Mouse (Mus musculus) left cerebral cortex, postnatal 14 days (tissue): Measurements from ENCODE around the gene H13. TPM values are rescaled to one million over a fixed set of nuclear protein-coding genes. Genes with fewer than 3 reads are reported as not detected.
A peak's percentile ranks its signal among the peaks of the same experiment; 100 is the strongest.

Experiments used
- DNase-seq, 2 experiments: peaks; one replicate each; pipeline ENCODE4 v3.0.0; 2021 to 2022; ENCODE audit warnings: low spot score in 2 of 2, mixed read lengths in 1 of 2
- intact Hi-C: fragments of 180-260 bp; cut with DNase I; formaldehyde crosslinking; loops from one replicate; pipeline ENCODE4 v1.15.1; 2025
- total RNA-seq, 2 experiments: library from RNA; stranded (reverse); gene quantifications; 2 replicates each; pipeline ENCODE4 v1.2.3; 2021

H13 gene
- total RNA-seq, 2 experiments from 2014 or later, result 90.8 to 90.9 TPM

DNA sequence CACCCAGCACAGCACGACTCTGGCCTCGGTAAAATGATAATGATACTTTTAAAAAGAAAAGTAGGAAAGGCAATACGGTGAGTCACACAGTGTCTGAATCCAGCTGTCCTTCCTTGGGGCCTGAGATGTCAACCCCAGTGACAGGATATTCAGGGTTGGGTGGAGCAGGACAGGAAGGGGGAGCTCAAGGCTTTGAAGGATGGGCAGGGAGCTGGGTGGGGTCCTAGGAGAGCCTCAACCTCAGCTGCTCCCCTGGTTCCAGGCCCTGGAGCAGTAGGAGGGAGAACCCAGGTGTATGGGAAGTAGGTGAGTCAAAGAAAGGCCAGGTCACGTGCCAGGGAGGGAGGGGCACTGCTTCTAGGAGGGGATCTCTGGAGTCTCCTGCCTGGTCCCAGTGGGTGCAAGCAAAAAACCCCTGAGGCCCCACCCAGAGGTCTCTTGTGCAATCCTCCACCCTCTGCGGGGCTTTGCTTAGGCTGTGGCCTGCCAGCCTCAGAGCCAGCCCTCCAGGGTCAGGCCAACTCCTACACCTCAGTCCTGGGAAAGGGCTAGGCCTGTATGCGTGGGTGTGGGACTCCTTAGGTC lies 57.6 kb downstream of the H13 start:
- intact Hi-C loops, result no loop called here
- no peak for DNase-seq

DNA sequence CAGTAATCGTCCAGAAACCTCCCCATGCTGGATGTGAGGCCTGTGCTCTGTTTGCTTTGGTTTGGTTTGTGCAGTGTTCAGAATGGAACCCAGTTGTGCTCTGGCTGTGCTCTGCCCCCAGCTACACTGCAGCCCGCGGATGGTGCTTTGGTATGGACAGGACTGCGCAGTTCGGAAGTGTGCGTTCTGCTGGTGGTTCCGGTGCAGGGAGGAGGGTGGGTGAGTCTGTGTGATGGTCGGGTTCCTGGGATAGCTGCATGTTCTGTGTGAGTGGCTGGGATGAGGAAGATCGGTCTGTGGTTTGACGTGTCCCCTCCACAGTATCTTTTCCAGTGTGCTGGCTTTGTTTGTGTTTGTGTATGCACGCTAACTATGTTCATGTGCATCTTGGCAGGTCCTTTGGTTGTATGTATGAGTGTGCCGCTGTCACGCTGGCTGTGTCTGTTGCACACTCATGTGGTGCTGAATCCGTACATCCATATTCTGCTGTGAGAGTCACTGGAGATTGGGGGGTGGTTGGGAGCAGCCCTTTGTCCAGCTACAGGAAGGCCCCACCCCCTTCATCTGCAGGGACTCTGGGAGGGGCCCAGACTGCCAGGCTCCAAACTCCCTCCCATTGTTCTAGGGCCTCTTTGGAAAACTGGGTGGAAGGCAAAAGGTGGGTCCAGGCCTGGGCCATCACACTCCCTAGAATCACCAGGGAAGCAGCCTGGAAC lies 58.7 kb downstream of the H13 start:
- intact Hi-C loops, result no loop called here
- DNase-seq, result no peak

GRCm38 (mm10) chr2:152728594-152728993 lies 59.3 kb downstream of the H13 start:
- intact Hi-C loops, result no loop called here
- DNase-seq, result no peak

DNA sequence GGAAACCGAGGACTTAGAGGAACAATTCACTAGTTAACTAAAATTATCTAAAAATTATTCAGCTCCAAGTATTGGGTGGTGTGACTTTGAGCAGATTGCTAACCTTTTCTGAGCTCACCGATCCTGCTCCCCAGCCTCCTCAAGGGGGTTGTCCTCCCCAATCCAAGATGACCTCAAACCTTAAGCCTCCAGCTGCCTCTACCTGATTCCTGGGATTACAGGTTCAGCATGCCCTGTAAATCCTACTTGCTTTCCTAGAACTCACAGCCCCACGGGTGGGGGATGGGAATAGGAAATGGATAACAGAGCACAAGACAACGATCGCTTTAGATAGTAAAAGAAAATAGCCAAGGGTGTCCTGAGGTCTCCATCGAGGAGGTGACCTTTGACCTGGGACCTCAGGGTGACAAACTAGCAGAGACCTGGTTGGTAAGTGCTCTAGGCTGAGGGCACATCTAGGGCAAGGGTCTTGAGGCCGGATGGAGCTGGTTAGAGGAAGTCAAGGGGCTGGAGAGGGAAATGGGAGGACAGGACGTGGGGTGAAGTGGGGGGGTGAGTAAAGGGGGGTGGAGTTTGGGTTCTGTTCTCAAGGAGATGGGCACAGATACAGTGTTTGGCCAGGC lies 59.9 kb downstream of the H13 start:
- intact Hi-C loops, result no loop called here
- no peak for DNase-seq

- no peak for DNase-seq
- intact Hi-C loops, result no loop called here
Measured at GRCm38 (mm10) chr2:152729636-152730020, 60.4 kb downstream of the H13 start.

DNA sequence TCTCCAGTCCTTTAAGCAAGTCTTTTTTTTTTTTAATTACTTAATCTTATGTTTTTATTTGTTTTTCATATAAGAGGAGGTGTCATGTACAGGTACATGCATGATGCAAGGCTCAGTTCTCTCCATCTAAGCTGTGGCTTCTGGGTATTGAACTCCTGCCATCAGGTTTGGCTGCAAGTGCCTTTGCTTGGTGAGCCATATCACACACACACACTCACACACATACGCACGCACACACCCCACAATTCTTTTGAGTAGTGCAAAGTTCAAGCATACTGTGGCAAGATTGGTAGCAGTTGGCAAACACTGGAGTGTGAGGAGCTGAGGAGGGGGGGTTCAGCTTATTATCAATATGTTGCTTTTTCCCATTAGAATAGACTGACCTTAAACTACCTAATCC lies 63.9 kb downstream of the H13 start:
- DNase-seq, result no peak
- intact Hi-C loops, result no loop called here

GRCm38 (mm10) chr2:152734501-152734900 lies 65.2 kb downstream of the H13 start:
- intact Hi-C loops, result no loop called here
- DNase-seq, result no peak

DNA sequence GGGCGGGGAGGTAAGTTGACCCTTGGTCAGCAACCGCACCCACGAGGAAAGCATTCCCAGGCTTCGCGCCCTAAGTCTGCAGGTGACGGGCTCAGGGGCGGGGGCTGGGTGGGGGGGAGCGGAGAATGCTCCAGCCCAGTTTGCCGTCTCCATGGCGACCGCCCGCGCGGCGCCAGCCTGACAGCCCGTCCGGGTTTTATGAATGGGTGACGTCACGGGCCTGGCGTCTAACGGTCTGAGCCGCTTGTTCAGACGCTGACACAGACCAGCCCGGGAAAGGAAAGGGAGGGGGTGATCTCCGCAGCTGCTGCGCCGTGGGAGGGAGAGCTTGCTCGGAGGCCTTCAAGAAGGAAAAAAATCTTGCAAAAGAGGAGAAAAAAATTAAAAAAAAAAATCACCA lies 65.7 kb downstream of the H13 start:
- intact Hi-C loops, result no loop called here
- peak; percentile 93 to 97 for DNase-seq

GRCm38 (mm10) chr2:152736090-152736601 lies 66.9 kb downstream of the H13 start, which contains the start of gene Id1:
Gene Id1, plus strand, starts transcription at chr2:152736251.
- intact Hi-C loops, result no loop called here
- DNase-seq, result peak; percentile 70 to 73

DNA sequence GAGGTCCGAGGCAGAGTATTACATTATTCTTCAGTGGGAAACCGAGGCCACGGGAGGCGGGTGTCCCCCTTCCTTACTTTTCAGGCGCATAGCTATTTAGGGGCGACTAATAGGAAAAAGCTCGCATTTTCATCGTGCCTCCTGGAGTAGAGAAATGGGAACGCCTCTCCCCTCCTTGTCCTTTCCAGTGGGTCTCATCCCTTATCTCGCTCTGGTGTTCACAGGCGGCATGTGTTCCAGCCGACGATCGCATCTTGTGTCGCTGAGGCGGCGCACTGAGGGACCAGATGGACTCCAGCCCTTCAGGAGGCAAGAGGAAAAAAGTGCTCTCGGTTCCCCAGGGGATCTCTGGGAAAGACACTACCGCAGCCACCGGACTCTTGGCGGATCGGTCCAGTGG lies 67.5 kb downstream of the H13 start:
- no peak for DNase-seq
- intact Hi-C loops, result no loop called here

DNA sequence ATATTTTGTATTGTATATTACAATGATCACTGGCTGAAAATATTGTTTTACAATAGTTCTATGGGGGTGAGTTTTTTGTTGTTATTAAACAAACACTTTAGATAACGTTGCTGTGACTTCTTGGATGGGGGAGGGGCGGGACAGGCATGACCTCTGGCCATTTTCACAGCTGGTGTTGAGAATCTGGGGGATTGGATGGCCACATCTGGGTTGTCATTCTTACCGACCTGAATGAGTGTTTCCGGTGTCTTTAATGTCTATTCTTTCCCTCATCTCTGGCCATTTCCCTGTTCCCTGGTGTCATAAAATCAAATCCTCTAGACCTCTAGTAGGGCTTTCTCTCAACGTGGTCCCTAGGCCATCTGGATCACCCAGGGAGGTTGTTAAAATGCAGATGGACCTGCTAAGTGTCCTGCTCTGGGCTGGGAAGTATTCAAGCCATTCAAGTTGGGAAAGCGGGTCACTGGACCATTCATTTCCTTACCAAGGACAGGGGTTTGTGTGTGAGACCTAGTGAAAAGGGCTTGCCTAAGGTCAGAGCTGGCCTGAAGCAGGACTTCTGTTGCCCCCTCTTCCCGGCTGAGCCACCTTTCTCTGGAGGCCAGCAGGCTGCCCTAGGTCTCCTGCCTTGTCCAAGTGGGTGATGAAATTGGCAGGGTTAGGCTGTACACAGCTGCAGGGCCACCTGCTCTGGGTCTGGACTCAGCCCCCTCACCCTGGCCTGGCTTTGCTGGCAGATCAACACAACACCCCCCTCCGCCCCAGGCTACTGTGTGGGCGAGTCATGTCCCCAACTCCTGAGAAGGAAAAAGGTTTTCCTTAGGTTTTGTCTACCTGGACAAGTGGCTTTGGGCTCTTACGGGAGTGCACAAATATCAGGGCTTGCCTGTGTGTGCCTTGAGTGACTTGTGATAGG lies 68.3 kb downstream of the H13 start:
- no peak for DNase-seq
- intact Hi-C loops, result no loop called here

- intact Hi-C loops, result no loop called here
- DNase-seq, result no peak
Measured at GRCm38 (mm10) chr2:152738341-152738740, 69.1 kb downstream of the H13 start.

- peak in 1 of 2 experiments; percentile 14 for DNase-seq
- intact Hi-C loops, result no loop called here
Measured at GRCm38 (mm10) chr2:152739031-152739841, 70.0 kb downstream of the H13 start.

DNA sequence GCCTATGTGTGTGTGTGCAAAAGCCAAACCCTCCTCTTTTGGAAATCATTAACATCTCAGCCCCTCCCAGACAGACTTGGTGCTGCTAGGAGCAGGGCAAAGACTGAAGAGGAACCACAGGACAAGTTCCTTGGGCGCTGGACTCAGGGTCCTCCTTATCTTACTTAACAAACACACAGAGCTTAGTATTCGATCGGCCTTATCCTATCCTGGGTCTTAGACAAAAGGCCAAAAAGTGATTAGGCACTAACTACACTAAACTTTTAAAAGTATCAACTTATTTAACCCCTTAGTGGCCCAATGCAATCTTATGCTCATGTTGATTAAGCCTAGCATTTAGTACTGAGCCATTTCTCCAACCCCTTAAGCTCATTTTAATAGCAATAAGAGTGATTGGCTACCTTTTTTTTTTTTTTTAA lies 70.6 kb downstream of the H13 start:
- no peak for DNase-seq
- intact Hi-C loops, result loop anchor here (5.0 kb wide), 1 partner anchor 43 kb away; no protein-coding TSS in a partner anchor

DNA sequence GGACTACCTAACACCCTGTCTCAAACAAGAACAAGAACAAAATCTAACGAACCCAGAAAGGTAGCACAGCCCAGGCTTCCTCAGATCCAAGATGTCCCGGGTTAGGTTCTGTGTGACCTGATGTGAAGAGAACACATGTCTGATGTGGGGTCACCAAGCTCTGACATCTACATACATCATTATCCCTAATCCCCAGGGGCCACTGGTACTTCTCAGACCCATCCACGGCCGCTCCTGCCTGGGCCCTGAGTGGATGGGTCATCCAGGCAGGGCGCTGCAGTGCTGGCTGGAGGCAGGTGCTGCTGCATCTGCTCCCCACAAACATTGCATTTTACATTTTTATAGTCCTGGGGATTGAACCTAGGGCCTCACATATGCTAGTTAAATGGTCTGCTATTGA lies 71.2 kb downstream of the H13 start:
- intact Hi-C loops, result loop anchor here (5.0 kb wide), 1 partner anchor 43 kb away; no protein-coding TSS in a partner anchor
- DNase-seq, result no peak

- intact Hi-C loops, result loop anchor here (5.0 kb wide), 1 partner anchor 44 kb away; no protein-coding TSS in a partner anchor
- DNase-seq, result peak in 1 of 2 experiments; percentile 31
Measured at GRCm38 (mm10) chr2:152741153-152742041, 72.1 kb downstream of the H13 start.

GRCm38 (mm10) chr2:152742435-152742834 lies 73.2 kb downstream of the H13 start:
- intact Hi-C loops, result loop anchor here (5.0 kb wide), 1 partner anchor 45 kb away; no protein-coding TSS in a partner anchor
- DNase-seq, result peak; percentile 41 to 43
